Mouse (Mus musculus): Measurements from ENCODE around the gene Cpvl. TPM values are rescaled to one million over a fixed set of nuclear protein-coding genes. Genes with fewer than 3 reads are reported as not detected.

Gene Cpvl
- total and polyA plus RNA-seq, 3 experiments, result not detected

GRCm38 (mm10) chr6:53904186-53904585 lies 74.3 kb downstream of the Cpvl start:
- H3K27me3 ChIP-seq (ENCODE audit: control insufficient read depth in 1 of 2, insufficient read depth in 2 of 2, low read length in 2 of 2), result no peaks in the 10 kb centered on the region
- no peaks in the 10 kb centered on the region for H3K36me3 ChIP-seq (ENCODE audit: control insufficient read depth in 1 of 2, insufficient read depth in 2 of 2, low read length in 2 of 2)
- H3K9ac ChIP-seq (ENCODE audit: control insufficient read depth, low read depth, low read length, poor library complexity, severe bottlenecking), result no peak overlapping the region
- H3K79me2 ChIP-seq (ENCODE audit: control insufficient read depth, insufficient read depth, low read length, poor library complexity), result no peaks in the 10 kb centered on the region
- H3K9me3 ChIP-seq (replicated peaks; ENCODE audit: insufficient read depth, low read length), result no peaks in the 10 kb centered on the region
- no peak overlapping the region for H3K27ac ChIP-seq (ENCODE audit: control insufficient read depth, low read depth, low read length)
- H3K4me1 ChIP-seq (ENCODE audit: control insufficient read depth in 1 of 2, insufficient read depth in 2 of 2, low read length in 2 of 2), result no peaks in the 10 kb centered on the region
- no peak for DNase-seq (ENCODE audit: low read depth, low spot score)
- no peak overlapping the region for H3K4me3 ChIP-seq (ENCODE audit: control insufficient read depth in 1 of 2, insufficient read depth in 1 of 2, low read depth in 2 of 2, low read length in 2 of 2)
- TF ChIP-seq CHD1 (IDR thresholded peaks at IDR 0.05; ENCODE audit: low read depth, low read length) (no peak), ZNF384 (IDR thresholded peaks at IDR 0.05; ENCODE audit: low read depth, low read length) (no peak)

GRCm38 (mm10) chr6:53901741-53902140 lies 76.7 kb downstream of the Cpvl start:
- Histone ChIP-seq H3K4me1 (ENCODE audit: control insufficient read depth in 1 of 2, insufficient read depth in 2 of 2, low read length in 2 of 2) (no peaks in the 10 kb centered on the region), H3K4me3 (ENCODE audit: control insufficient read depth in 1 of 2, insufficient read depth in 1 of 2, low read depth in 2 of 2, low read length in 2 of 2) (no peak overlapping the region), H3K9me3 (replicated peaks; ENCODE audit: insufficient read depth, low read length) (no peaks in the 10 kb centered on the region), H3K9ac (ENCODE audit: control insufficient read depth, low read depth, low read length, poor library complexity, severe bottlenecking) (no peak overlapping the region), H3K27ac (ENCODE audit: control insufficient read depth, low read depth, low read length) (no peak overlapping the region), H3K27me3 (ENCODE audit: control insufficient read depth in 1 of 2, insufficient read depth in 2 of 2, low read length in 2 of 2) (no peaks in the 10 kb centered on the region), H3K79me2 (ENCODE audit: control insufficient read depth, insufficient read depth, low read length, poor library complexity) (no peaks in the 10 kb centered on the region), H3K36me3 (ENCODE audit: control insufficient read depth in 1 of 2, insufficient read depth in 2 of 2, low read length in 2 of 2) (no peaks in the 10 kb centered on the region)
- DNase-seq (ENCODE audit: low read depth, low spot score), result no peak
- no peak for TF ChIP-seq TCF12 (IDR thresholded peaks at IDR 0.05; ENCODE audit: low read depth, low read length)
- TF ChIP-seq RCOR1 (IDR thresholded peaks at IDR 0.05; ENCODE audit: low read depth, low read length), result no peak
- no peak for TF ChIP-seq ETS1 (IDR thresholded peaks at IDR 0.05; ENCODE audit: low read depth, low read length)
- TF ChIP-seq MAX (IDR thresholded peaks at IDR 0.05; ENCODE audit: low read length), result no peak
- TF ChIP-seq USF2 (IDR thresholded peaks at IDR 0.05; ENCODE audit: borderline replicate concordance in 1 of 2, insufficient read depth in 1 of 2, low read depth in 1 of 2, low read length in 2 of 2), result no peak
- TF ChIP-seq SIN3A (IDR thresholded peaks at IDR 0.05; ENCODE audit: low read length), result no peak
- no peak for TF ChIP-seq ZC3H11A (IDR thresholded peaks at IDR 0.05; ENCODE audit: low read depth, low read length)
- TF ChIP-seq E2F4 (IDR thresholded peaks at IDR 0.05; ENCODE audit: borderline replicate concordance, low read depth, low read length), result no peak
- TF ChIP-seq MAFK (IDR thresholded peaks at IDR 0.05; ENCODE audit: borderline replicate concordance, low read depth, low read length), result no peak
- TF ChIP-seq POLR2AphosphoS2 (IDR thresholded peaks at IDR 0.05; ENCODE audit: low read length), result no peak
- no peak for TF ChIP-seq CTCF (IDR thresholded peaks at IDR 0.05 in 2 of 3, conservative IDR thresholded peaks at IDR 0.05 in 1 of 3; ENCODE audit: control insufficient read depth in 1 of 3, insufficient read depth in 1 of 3, low read depth in 2 of 3, low read length in 3 of 3, poor library complexity in 1 of 3, severe bottlenecking in 1 of 3)
- TF ChIP-seq MEF2A (IDR thresholded peaks at IDR 0.05; ENCODE audit: extremely low read depth, insufficient replicate concordance, low read depth, low read length, poor library complexity, severe bottlenecking), result no peak
- no peak for TF ChIP-seq MXI1 (IDR thresholded peaks at IDR 0.05; ENCODE audit: low read depth, low read length)
- no peak for TF ChIP-seq ZKSCAN1 (IDR thresholded peaks at IDR 0.05; ENCODE audit: low read depth, low read length)
- no peak for TF ChIP-seq KAT2A (conservative IDR thresholded peaks at IDR 0.05; ENCODE audit: low read depth, low read length)
- no peak for TF ChIP-seq TAL1 (IDR thresholded peaks at IDR 0.05; ENCODE audit: low read length)
- no peak for TF ChIP-seq ELF1 (IDR thresholded peaks at IDR 0.05; ENCODE audit: low read depth, low read length)
- TF ChIP-seq UBTF (IDR thresholded peaks at IDR 0.05; ENCODE audit: borderline replicate concordance, insufficient read depth, low read depth, low read length), result no peak
- no peak for TF ChIP-seq USF1 (IDR thresholded peaks at IDR 0.05; ENCODE audit: low read depth, low read length)
- TF ChIP-seq RAD21 (IDR thresholded peaks at IDR 0.05; ENCODE audit: low read depth, low read length), result no peak

Measured in MEL (cell line).